Mouse (Mus musculus): ENCODE results near the gene Gm17657. TPM values are rescaled to one million over a fixed set of nuclear protein-coding genes. Genes with fewer than 3 reads are reported as not detected.

Gm17657 gene
- polyA plus RNA-seq, 1 experiment from 2014 or later = not detected

DNA sequence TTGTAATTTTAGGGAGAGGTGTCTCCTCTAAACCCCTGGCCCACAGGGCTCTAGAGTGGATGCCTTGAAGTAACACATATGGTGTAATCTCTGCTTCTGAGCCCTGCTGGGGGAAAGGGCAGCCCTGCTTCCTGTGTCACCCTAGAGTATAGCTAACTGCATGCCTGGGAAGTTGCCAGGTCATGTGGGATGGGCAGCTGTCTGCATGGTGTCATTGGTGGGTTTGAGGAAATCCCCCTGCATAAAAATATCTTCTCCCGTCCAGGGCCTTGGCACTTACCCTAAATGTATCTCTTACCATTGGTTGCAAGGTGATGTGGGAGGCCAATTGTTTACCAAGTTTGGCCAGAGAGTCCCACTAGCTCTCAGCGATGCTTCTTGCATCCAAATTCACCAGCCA, 75.4 kb downstream of the Gm17657 start:
- ATAC-seq (replicated peaks; ENCODE audit: extremely low read depth, insufficient read depth, low FRiP score) = no peak
- WGBS = 68% methylated on average over 2 of the region's 2 CpGs
- no peak overlapping the region for H3K4me2 ChIP-seq (ENCODE audit: low read depth, low read length)
- no peaks in the 10 kb centered on the region for H3K27me3 ChIP-seq (ENCODE audit: control insufficient read depth, insufficient read depth, low read length)
- no peak overlapping the region for H3K27ac ChIP-seq (ENCODE audit: low read length)
- no peak overlapping the region for H3K9ac ChIP-seq (ENCODE audit: low read length)
- H3K4me1 ChIP-seq (ENCODE audit: control insufficient read depth, insufficient read depth, low read length) = no peaks in the 10 kb centered on the region
- no peaks in the 10 kb centered on the region; the same call in none of the 2 replicates for H3K9me3 ChIP-seq (replicated peaks; ENCODE audit: control insufficient read depth, low read length)
- no peak overlapping the region for H3K4me3 ChIP-seq (ENCODE audit: low read length)
- peaks cover 4% of the 10 kb centered on the region; the same call in 1 of the 2 replicates for H3K36me3 ChIP-seq (ENCODE audit: control insufficient read depth, insufficient read depth)

DNA sequence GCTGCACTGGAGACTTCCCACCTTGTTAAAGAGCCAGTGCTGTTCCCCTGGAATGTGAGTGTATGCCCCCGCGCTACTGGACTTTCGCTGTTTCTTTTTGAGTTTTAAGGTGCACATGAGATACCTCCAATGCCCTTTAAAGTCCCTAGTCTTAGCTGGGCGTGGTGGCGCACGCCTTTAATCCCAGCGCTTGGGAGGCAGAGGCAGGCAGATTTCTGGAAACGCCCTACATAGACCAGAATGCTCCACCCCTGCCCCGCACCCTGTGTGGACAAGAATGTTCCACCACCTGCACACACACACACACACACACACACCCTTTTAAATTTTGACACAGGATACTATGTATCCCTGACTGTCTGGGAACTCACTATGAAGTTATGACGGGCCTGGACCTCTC, 76.0 kb downstream of the Gm17657 start:
- ATAC-seq (replicated peaks; ENCODE audit: extremely low read depth, insufficient read depth, low FRiP score) = no peak
- Histone ChIP-seq H3K9ac (ENCODE audit: low read length) (no peak overlapping the region), H3K4me2 (ENCODE audit: low read depth, low read length) (no peak overlapping the region), H3K4me1 (ENCODE audit: control insufficient read depth, insufficient read depth, low read length) (no peaks in the 10 kb centered on the region), H3K27ac (ENCODE audit: low read length) (no peak overlapping the region), H3K36me3 (ENCODE audit: control insufficient read depth, insufficient read depth) (peaks cover 4% of the 10 kb centered on the region; the same call in 1 of the 2 replicates), H3K9me3 (replicated peaks; ENCODE audit: control insufficient read depth, low read length) (no peaks in the 10 kb centered on the region; the same call in none of the 2 replicates), H3K27me3 (ENCODE audit: control insufficient read depth, insufficient read depth, low read length) (no peaks in the 10 kb centered on the region), H3K4me3 (ENCODE audit: low read length) (no peak overlapping the region)
- 96% methylated on average over 10 of the region's 10 CpGs for WGBS

Small RNAs within 50 kb of the gene (microRNA-seq; reads per million reads assigned to microRNA genes)
- gene Mir7667 = not detected

Other genes starting within 250 kb of the Gm17657 start
- 3.5 and 4.0 TPM in 2 replicates for gene Pi16, start 232.0 kb downstream of the Gm17657 start, polyA plus RNA-seq (2015; fragmentation: Nextera tagmentation; extraction: Ambion mirVana)
- gene Mtch1, start 201.7 kb downstream of the Gm17657 start, polyA plus RNA-seq (2015; fragmentation: Nextera tagmentation; extraction: Ambion mirVana) = 220 and 273 TPM in 2 replicates
- 4.8 and 4.9 TPM in 2 replicates for gene Fgd2, start 188.7 kb downstream of the Gm17657 start, polyA plus RNA-seq (2015; fragmentation: Nextera tagmentation; extraction: Ambion mirVana)
- 14.4 and 15.7 TPM in 2 replicates for gene Pim1, start 58.9 kb downstream of the Gm17657 start, polyA plus RNA-seq (2015; fragmentation: Nextera tagmentation; extraction: Ambion mirVana)
- gene Tbc1d22b, start 147 bp upstream of the Gm17657 start, polyA plus RNA-seq (2015; fragmentation: Nextera tagmentation; extraction: Ambion mirVana) = 9.1 and 9.9 TPM in 2 replicates
- 0.85 and 1.3 TPM in 2 replicates for gene Tmem217, start 2.7 kb upstream of the Gm17657 start, polyA plus RNA-seq (2015; fragmentation: Nextera tagmentation; extraction: Ambion mirVana)
- gene Rnf8, start 65.2 kb upstream of the Gm17657 start, polyA plus RNA-seq (2015; fragmentation: Nextera tagmentation; extraction: Ambion mirVana) = 55.4 and 60.0 TPM in 2 replicates
- 1.7 and 2.1 TPM in 2 replicates for gene Gm28043, start 65.2 kb upstream of the Gm17657 start, polyA plus RNA-seq (2015; fragmentation: Nextera tagmentation; extraction: Ambion mirVana)
- gene Cmtr1, start 111.0 kb upstream of the Gm17657 start, polyA plus RNA-seq (2015; fragmentation: Nextera tagmentation; extraction: Ambion mirVana) = 81.7 and 90.5 TPM in 2 replicates
- gene Ccdc167, start 167.4 kb upstream of the Gm17657 start, polyA plus RNA-seq (2015; fragmentation: Nextera tagmentation; extraction: Ambion mirVana) = 11.7 and 12.5 TPM in 2 replicates

Data from heart, embryonic 16.5 days (tissue).